Mouse (Mus musculus): ENCODE measurements around the gene Nts. TPM values are rescaled to one million over a fixed set of nuclear protein-coding genes. Genes with fewer than 3 reads are reported as not detected.
"Not testable (repeated sequence)": the region's sequence is repeated elsewhere in the genome, so short reads cannot be mapped to it uniquely, and the experiment has no call there.

The Nts gene
- polyA plus RNA-seq, 1 experiment from 2014 or later = 2.9 TPM

DNA sequence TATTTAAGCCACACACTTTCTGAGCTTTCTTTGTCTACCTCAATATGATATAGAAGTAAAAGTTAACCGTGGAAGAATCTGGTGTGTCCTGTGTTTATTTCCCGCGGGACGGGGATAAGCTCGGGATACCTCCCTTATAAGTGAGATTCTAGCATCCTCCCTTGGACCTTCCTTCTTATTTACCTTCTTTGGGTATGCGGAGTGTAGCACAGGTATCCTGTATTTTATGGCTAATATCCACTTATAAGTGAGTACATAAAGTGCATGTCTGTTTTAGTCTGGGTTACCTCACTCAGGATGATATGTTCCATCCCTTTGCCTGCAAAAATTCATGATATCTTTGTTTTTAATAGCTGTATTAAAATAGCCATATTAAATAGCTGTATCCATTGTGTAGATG lies 54.8 kb downstream of the Nts start:
- WGBS = 40% methylated on average over 6 of the region's 6 CpGs
- ATAC-seq; H3K9ac ChIP-seq; H3K9me3 ChIP-seq; H3K36me3 ChIP-seq; H3K4me3 ChIP-seq (replicated peaks); H3K27me3 ChIP-seq (replicated peaks); H3K4me1 ChIP-seq (replicated peaks); H3K27ac ChIP-seq: not testable (repeated sequence)
- H3K4me2 ChIP-seq (replicated peaks) = peak overlapping the region; percentile 37; the same call in 1 of the 2 replicates

DNA sequence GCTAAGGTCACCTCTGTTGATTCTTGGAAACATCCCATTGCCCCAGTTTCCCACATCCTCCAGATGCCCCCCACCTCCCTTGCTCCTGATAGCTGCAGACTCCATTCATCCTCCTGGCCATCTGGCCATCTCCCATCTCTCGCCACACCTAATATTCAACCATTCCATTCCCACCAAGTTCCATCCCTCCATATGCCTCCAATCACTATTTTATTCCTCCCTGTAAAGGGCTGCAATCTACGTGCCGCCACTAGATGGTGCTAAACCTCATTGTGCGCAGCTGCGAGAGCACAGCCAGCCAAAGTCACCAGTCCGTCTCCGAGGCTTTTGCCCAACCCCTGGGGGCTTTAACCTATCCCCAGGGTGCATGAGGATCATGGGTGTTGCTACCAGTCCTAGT lies 55.2 kb downstream of the Nts start:
- H3K9ac ChIP-seq; H3K27me3 ChIP-seq (replicated peaks); H3K27ac ChIP-seq; H3K4me3 ChIP-seq (replicated peaks); H3K4me1 ChIP-seq (replicated peaks); H3K4me2 ChIP-seq (replicated peaks); H3K9me3 ChIP-seq; H3K36me3 ChIP-seq: not testable (repeated sequence)
- peak; percentile 69 for ATAC-seq
- WGBS = 1% methylated on average over 7 of the region's 7 CpGs

Other genes with a start within 250 kb of the Nts start
- 2.3 and 2.8 TPM in 2 replicates for gene Rassf9, start 21.7 kb upstream of the Nts start, polyA plus RNA-seq (2015; fragmentation: Nextera tagmentation; extraction: Ambion mirVana)

All from intestine, embryonic 15.5 days (tissue).